Mouse (Mus musculus): ENCODE data around the gene Masp1. TPM values are rescaled to one million over a fixed set of nuclear protein-coding genes. Genes with fewer than 3 reads are reported as not detected.

The Masp1 gene
- polyA plus RNA-seq, 1 experiment = not detected

DNA sequence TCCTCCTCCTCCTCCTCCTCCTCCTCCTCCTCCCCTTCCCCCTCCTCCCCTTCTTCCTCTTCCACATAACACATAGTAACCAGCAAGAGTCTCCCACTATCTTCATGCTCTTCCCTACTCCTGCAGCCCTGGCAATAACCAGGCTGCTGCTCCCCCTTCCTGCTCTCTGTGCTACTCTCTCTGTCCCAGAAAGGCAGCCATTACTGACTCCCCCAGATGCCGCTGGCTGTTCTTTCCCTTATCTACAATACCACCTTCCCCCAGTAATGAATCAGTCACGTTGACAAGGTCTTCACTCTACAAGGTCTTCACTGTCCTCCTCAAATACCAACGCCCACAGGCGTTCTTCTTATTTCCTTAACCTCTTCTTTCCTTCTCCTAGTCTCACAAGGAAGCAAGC, 119.2 kb downstream of the Masp1 start:
- H3K9me3 ChIP-seq (ENCODE audit: control insufficient read depth, low read length) = no peaks in the 10 kb centered on the region
- no peaks in the 10 kb centered on the region; the same call in 1 of the 2 replicates for H3K4me1 ChIP-seq (ENCODE audit: control insufficient read depth)
- H3K27me3 ChIP-seq (ENCODE audit: control insufficient read depth) = no peaks in the 10 kb centered on the region
- TF ChIP-seq TAL1 (IDR thresholded peaks at IDR 0.05; ENCODE audit: low read length) (no peak), GATA1 (IDR thresholded peaks at IDR 0.05; ENCODE audit: low read length) (no peak)
- no peak overlapping the region for H3K4me3 ChIP-seq (replicated peaks)
- H3K36me3 ChIP-seq (ENCODE audit: control insufficient read depth) = no peaks in the 10 kb centered on the region

Other genes starting within 250 kb of the Masp1 start
- not detected in 2 replicates for gene Rtp1, start 91.7 kb downstream of the Masp1 start, polyA plus RNA-seq (2012)
- gene Rtp4, start 524 bp downstream of the Masp1 start, polyA plus RNA-seq (2012) = 0.02 TPM in 1 of 2 replicates, not detected in the other

Data from erythroblast, embryonic 14.5 days (primary cell).